Mouse (Mus musculus) 416B (cell line): ENCODE measurements around the gene Shc4.

Experiments
- DNase-seq: peaks from one replicate; pipeline ENCODE4 v3.0.0; 2011; ENCODE audit warnings: low read depth

Shc4 gene

DNA sequence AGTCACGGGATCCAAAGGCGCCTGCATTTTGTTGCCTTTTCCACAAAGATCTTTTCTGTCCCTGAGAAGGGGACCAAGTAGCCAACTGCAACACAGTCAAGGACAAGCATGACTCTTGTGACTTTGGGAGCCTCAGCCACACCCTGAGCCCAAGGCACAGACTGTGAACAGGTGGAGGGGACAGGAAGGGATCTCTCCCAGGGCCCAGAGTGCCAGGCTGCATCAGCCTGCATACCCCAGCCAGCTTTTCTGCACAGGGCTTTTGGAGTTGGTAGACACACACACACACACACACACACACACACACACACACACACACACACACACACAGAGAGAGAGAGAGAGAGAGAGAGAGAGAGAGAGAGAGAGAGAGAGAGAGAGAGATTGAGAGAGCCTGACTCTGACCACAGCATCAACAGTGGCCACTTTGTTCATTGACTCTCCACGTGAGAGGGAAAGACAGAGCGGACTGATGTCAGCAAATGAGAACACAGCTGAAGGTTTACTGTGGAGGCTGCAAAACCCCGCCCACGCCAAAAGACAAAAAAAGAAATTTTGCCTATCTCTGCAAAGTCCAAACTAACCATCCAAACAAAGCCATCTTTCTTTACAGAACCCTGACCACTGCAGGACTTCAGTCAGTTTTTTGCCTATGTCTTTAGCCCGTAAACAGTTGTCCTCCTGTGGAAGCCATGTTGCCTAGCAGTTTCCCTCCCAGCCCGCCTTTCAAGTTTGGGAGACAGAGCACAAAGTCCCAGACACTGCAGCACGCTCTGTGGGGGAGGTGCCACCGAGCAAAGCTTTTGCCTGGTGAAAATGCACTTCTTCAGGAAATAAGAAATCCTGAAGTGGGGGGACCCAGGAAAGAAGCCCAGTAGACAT is 39.1 kb downstream of the Shc4 start:
- no peak for DNase-seq

DNA sequence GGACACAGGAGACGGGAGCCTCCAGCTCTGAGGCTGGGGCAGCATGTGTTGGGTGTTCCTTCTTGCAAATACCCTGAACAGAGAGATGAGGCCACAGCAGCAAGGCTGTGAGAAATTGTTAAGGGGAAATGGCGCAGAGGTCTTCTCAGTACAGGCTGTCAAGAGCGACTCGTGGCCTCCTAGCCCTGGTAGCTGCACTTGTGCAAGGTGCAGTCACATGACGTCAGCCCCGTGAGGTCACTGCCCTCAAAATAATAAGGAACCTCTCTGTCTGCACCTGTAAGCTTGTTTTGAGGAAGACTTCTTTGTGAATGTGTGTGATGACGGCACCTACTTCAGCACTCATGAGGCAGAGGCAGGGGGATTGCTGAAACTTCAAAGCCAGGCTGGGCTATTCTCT is 40.1 kb downstream of the Shc4 start:
- DNase-seq: peak; percentile 24

DNA sequence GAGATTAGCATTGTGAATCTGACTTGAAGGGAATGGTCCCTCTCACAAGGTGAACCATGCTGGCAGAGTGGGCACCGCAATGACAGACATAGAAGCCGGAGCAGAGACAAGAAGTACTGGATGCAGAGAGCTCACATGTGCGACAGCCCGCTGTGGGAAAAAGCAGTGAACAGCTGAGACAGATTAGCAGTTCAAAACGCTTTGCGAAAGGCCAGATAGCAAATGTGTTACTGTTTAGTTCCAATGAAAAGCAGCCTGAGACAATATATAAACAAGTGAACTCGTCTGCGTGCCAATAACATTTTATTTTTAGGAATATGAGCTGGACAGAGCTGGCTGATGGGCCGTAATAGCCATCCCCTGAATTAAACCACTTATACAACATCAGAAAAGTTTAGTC is 42.1 kb downstream of the Shc4 start:
- DNase-seq: no peak

DNA sequence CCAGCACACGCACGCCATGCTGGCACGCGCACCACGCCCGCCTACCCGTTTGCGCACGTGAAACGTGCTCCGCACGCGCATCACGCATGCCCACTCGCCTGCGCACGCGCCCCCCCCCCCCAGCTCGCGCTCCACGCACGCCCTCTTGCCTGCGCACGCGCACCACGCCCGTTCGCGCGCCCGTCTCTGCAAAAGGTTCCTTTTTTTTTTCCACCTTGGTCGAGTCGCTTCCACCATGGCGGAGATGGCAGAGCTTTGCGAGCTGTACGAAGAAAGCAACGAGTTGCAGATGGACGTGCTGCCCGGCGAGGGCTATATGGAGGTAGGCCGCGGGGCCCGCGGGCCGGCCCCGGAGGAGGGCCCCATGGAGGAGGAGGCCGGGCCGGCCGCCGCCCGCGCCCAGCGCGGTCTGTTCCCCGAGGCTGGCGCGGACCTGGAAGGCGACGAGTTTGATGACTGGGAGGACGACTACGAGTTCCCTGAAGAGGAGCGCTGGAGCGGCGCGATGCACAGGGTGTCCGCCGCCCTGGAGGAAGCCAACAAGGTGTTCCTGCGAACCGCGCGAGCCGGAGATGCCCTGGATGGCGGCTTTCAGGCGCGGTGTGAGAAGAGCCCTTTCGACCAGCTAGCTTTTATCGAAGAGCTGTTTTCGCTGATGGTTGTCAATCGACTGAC is 50.9 kb downstream of the Shc4 start, which contains the start of gene Eid1:
Gene Eid1 (plus strand): TSS at position 139 of the 675 bp plus-strand sequence.
- peak; percentile 86 for DNase-seq

DNA sequence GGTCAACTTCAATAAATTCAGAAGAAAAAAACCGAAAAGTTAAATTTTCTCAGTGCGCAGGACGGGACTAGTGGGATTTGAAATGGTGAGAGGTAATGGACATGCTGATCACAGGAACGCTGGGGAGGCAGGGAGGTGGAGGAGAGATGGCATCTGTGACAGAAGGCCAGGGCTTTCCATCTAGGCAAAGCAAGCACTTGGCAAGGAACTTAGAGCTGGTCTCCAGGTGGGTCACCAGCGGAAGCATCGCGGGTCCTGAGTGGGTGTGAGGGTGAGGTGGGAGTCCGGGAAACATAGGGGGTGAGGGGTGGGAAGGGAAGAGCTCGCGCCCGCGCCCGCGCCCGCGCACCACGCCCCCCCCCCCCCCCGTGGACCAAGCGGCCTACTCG is 51.4 kb downstream of the Shc4 start:
- DNase-seq: no peak

DNA sequence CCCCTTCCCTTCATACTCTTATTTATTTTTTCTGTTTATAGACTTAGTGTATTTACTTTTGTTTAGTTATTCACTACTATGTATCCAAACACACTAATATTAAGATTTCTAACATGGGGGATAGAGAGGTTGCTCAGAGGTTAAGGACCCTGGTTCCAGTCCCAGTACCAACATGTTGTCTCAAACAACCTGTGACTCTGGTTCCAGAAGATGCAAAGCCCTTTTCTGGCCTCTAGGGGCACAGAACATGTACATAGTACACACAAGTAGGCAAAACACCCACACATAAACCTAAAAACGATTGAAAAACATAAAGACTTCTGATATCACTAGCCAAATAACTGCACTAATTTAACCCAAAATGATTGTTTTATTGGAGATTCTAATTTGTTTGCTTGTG is 53.1 kb downstream of the Shc4 start:
- DNase-seq: peak; percentile 52

DNA sequence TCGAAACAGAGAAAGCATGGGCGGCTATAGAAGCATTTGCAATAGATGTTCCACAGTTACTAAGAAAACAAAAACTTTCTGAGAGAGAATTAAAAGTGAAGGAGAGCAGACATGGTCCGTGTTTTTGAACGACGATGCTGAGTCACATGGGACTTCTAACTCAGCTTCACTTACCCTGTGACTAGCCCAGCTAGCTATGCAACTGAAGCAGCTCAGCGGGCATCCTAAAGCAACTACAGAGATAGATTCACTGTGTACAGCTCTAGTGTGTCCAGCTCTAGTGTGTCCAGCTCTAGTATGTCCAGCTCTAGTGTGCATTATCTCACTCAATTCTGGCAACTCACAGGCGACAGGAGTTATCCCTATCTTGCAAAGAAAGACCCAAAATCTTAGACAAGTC is 56.2 kb downstream of the Shc4 start:
- no peak for DNase-seq

DNA sequence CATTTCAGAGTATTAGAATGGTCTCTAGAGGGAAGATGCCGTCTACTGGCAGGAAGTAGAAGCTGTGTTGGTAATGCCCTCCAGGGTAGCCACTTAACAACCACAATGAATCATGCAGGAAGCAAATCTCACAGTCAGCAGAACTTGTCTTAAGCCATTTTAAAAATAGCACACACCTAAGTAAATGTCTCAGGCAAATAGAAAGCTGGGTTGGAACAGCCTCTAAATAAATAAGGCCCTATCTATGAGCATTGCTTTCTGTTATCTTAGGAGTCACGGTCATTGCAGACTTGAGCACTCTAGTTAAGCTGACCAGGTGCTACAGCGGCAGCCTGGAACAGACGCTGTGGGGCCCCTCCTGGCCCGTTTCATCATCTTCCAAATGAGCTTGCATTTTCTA is 56.8 kb downstream of the Shc4 start:
- DNase-seq: peak; percentile 93

DNA sequence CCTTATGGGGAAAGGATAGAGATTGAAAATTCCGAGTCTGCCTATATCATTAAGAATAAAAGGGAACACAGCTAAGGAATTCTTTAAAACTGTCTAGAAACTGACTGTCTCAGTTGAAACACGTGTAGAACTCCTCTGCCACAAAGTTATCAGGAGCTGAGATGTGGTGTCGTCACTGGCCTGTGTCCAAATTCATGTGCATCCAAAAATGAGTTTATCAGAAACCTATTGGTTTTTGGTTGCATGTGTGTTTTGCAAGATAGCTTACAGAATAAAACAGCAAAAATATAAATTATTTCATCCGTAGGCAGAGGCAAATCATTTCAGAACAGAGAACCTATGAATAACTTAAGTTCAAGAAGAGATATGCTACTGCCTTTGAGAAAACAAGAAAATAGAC is 57.3 kb downstream of the Shc4 start:
- peak; percentile 59 for DNase-seq

DNA sequence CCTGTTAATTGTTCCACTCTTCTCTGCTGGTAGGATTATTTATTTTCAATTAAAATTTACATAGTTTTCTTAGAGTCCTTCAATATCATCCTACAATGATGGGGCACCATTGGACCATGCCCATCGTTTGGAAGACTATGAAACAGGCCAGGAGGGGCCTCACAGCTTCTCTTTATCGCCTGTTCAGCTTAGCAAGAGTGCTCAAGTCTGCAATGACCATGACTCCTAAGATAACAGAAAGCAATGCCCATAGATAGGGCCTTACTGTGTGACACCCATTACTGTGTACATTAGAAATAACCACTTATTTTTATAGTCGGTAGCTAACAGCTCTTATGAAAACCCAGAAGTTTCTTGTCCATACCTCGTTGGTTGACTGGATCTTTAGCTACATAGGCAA is 58.0 kb downstream of the Shc4 start:
- no peak for DNase-seq

DNA sequence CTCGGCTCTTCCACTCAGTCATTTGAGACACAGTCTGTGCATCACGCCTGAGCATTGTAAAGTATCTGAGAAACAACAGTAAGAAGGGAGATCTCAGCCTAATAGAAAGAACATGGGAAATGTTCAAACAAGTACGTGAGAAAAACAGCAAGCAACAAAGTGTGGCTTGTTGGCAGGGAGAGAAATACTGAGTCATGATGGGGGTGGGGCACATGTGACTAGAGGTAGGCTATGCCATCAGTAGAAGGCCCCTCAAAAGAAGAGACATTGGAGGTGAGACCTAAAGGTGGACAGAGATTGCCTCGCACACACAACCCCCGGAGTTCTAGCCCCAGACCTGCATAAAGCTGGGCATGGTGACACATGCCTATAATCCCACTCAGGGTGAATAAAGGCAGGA is 58.7 kb downstream of the Shc4 start:
- no peak for DNase-seq

DNA sequence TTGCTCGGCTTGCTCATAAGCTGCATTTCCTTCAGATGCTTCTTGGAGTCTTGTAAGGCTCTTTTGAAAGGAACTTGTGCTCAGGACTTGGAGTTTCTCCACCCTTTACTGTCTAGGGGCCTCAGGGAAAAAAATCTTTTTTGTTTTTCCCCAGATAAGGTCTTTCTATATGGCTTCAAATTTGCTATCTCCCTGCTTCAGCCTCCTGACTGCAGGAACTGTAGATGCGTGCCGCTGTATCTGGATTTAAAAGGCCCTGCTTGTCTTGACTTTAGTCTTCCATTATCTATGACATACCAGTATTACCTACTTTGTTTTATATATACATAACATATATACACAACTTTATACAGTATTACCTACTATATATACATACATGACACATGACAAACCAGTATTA is 61.4 kb downstream of the Shc4 start:
- no peak for DNase-seq

DNA sequence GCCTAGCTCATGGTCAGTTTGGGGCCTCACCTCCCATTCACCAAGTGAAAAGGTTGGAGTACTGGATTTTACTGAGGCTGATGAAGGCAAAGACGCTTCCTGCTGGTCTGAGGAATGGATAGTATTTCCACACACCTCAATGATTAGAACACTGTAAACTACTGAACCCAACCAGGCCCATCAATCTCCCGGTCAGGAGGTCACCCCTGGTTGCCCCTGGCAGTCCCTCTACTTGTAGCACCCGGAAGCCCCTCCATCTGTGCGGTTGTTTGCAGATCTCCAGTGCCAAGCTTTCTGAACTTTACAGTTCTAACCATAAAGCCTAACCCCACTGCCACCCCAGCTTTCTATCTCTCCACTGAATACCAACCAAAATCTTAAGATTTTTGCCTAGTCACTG is 62.8 kb downstream of the Shc4 start:
- no peak for DNase-seq

DNA sequence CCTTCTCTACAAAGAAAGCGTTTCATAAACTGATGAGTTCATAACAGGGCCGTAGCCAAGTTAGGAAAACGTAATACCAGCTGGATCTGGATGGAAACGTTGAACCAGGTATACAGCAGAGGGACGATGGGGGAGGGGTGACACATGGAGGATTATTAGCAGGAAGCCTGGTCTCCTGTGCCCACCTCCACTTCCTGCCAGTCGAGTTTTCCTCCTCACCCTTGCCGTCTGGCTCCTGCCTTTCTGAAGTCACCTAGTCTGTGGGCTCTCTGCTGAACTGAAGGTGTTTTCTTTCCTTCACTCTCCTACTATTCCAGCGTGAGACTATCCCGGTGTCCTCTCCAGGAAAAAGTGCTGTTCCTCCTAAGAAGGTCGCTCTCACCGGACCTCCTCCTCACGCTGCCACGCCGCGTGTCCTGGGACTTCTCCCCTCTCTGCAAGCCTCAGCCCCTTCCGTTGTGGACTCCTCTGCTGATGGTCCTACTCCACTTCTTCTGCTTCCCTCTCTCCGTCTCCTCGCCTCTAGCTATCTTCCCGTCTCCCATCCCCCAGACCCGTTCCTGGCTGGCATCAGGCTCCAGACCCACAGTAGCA is 63.3 kb downstream of the Shc4 start:
- no peak for DNase-seq

DNA sequence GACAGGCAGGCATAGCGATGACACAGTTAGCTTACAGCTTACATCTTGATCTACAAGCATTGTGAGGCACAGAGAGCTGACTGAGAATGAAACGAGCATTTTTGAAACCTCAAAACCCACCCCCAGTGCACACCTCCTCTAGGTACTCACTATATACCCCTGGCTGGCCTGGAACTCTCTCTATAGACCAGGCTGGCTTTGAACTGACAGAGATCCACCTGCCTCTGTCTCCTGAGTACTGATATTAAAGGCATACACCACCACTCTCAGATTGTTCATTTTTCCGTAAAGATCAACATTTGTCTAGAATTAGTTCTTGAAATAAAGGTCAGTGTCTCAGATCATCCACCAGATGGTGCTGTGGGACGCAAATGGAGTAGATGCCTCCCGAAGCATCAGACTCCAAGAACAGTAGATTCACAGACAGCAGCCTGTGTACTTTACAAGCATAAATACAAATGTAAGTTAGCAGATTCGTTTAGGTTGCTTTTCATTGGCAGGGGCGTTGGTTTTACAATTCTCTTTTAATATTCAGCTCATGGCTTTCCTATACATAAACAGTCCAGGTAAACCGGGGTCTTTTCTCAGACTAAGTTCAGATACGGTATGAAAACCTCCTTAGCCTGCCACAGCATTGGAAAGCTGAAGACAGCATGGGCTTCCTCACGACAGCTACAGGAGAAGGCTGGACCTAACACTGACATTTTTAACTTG is 64.0 kb downstream of the Shc4 start:
- DNase-seq: peak; percentile 77

DNA sequence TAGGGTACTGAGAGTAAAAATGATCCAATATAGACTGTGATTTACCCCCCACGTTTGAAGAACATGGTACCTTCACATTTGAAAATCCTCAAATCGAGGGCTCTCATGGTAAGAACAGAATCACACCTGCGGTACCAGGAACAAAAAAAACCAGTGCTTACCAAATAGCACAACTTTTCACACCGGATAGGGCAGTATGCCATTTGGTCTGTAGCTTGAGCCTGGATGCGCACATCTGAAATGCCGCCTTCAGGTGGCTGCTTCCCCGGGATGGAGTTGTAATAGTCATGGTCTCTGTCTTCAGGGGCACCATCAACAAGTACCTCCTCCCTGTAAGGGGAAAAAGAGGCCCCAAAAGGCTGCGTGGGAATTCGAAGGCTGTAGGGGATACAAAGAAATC is 68.6 kb downstream of the Shc4 start:
- no peak for DNase-seq

DNA sequence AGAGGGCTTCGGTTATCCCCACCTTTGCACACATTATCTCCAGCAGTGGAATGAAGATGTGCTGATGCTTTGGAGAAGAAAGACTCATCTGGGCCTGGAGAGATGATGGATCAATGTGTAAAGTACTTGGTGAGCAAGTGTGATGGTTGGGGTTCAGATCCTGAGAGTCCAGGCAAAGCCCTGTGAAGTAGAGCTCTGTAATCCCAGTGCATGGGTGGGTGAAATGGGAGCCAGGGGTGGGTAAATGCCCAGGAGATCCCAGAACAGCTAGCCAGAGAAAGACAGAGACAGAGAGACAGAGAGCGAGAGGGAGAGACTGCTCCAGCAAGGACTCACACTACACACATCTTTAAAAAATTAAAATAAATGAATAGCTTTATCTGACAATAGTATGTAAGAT is 70.7 kb downstream of the Shc4 start:
- no peak for DNase-seq

DNA sequence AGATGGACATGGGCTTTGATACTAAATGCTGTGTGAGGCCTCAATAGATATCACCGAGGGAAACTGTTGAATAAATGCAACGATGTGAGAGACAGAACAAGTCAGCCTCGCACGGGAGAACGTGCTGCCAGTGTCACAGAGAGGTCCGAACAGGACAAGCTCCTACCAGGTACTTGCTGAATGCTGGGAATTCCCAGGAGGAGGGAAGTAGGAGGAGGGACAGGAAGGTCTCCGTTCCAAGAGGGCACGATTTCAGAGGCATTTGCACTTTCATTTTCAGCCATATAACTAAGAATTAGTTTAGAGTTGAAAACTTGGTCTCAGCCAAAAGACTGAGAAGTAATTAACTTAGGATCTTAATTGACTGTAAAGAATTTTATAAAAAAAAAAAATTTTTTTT is 72.4 kb downstream of the Shc4 start:
- DNase-seq: no peak

DNA sequence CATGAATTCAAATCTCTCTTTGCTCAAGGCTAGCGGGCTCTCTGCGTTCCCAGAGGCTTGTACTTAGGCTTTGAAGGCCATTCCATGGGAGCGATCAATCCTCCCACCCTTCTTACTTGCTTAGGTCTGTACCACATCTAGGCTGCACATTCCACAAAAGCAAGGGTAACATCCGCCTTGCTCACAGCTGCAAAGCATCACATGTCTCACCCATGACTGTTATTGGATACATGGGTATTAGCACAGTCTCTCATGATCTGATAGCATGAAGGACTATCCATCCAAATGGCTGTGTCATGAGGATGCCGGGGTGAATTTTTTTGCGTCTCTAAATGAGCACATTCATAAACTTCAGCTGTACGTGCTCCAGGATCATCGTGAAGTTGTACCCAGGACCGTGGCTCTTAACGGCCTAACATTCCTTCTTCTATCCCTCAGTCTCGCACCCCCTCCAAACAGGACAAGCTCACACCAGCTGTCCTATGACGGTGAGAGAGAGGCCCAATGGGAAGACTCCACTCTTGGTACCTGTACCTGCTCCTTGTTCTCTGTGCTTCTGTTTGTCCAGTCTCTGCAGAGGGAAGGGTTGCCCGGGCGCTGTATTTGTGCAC is 73.1 kb downstream of the Shc4 start:
- no peak for DNase-seq

DNA sequence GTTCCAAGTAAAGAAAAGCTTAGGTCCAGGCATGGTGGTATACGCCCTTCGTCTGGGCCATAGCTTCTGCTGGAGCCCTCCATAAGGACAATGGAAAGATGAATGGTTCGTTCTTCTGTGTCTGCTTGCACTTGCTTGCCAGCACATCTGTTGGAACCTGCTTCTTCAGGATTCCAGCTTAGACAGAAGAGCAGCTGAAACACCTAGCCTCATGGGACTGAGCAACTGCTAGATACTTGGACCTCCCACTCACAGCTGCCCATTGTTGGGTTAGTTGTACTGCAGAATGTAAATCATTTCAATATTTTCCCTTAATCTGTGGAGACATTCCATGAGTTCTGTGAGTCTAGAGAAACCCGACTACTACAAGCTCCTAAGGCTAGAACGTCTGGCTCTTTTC is 73.9 kb downstream of the Shc4 start:
- DNase-seq: no peak

DNA sequence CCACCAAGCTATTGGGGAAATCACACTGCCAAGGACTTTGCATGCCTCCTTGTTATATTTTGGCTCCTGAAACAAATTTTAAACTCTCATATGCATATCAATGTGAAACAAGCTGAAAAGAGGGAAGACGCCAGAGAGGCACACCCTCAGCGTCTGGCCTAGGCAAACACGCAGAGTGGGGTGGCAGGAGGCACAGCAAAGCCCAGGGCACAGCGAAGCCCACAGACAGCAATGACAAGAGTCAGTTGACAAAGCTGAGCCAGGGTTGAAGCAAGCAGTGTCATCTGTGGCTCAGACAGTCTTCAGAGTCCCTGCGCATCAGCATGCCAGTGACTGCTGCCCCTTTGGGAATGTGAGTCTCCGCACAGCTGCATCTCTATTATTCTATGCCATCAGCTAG is 79.0 kb downstream of the Shc4 start:
- no peak for DNase-seq

DNA sequence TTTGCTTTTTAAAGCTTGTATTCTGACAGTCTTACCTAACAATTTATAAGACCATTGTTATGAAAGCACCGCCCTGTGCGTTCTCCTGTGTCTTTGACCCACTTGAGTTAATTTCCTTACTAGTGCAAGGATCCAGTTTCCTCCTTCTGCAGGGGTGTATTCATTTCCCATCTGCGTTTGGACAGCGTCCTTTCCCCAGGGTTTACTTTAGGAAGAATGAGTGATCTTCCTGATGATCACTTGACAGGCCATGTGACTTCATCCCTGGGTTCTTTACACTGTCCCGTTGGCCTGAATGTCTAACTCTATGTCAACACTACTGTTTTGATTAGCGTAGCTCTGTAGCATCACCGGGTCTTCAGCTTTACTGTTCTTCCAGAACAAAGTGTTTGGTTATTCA is 86.6 kb downstream of the Shc4 start:
- DNase-seq: no peak
